In the genomic region with DNA sequence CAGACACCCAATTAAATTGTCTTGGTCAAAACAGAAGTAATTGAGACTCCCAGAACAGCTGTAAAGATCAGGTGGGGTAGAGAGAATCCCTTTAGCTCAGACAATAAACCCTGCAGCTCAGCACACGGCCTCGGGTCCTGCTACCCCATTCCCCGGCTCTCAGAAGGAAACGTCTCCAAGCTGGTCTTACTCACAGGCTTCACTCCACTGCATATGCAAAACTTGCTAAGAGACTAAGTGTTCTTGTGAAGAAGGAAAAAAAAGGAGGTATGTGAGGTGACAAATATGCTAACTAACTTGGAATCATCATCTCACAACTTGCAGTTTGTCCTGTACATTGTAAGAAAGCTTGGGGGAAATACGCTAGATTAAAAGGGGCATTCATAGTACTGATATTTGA, we compare ENCODE assay signal across 8 mouse cellular contexts.
DNase-seq lines count a peak whose midpoint lies in the region; ATAC-seq lines count a peak whose summit lies in the region.
"Had no signal": no experiment of that assay in that cellular context is flagged by ENCODE, and none has a peak within 500 bp of the region (broad histone marks: within the 10 kb centered on the region; RNA-seq: fewer than 3 reads in every experiment).

No protein-coding gene starts in this region.

- no peak for DNase-seq in kidney, adult 9 months
- DNase-seq in midbrain, embryonic 14.5 days = no peak
- DNase-seq in midbrain, embryonic 10.5 days (ENCODE audit: low spot score) = no peak
- no peak for DNase-seq in urinary bladder, adult 18-20 months (ENCODE audit: low spot score in 2 of 2)
- no peak for DNase-seq in heart, postnatal 36 days

- no peaks in the 10 kb centered on the region for H3K27me3 ChIP-seq in kidney, embryonic 15.5 days
- no peaks in the 10 kb centered on the region for H3K27me3 ChIP-seq in midbrain, embryonic 14.5 days (ENCODE audit: control insufficient read depth, insufficient read depth, low read length)
- no peaks in the 10 kb centered on the region for H3K27me3 ChIP-seq in midbrain, embryonic 10.5 days (ENCODE audit: low read depth, poor library complexity, severe bottlenecking)
- H3K27me3 ChIP-seq in midbrain, embryonic 15.5 days (replicated peaks) = no peaks in the 10 kb centered on the region
- H3K27me3 ChIP-seq: forebrain, embryonic 13.5 days had no signal

- 56% methylated on average over 5 of the region's 5 CpGs for whole genome bisulfite sequencing in kidney, embryonic 15.5 days
- 32% methylated on average over 5 of the region's 5 CpGs for WGBS in midbrain, embryonic 14.5 days
- WGBS in midbrain, embryonic 10.5 days = 64% methylated on average over 5 of the region's 5 CpGs
- 43% methylated on average over 5 of the region's 5 CpGs for WGBS in midbrain, embryonic 15.5 days

- H3K4me3 ChIP-seq in kidney, embryonic 15.5 days (replicated peaks) = no peak overlapping the region
- no peak overlapping the region for H3K4me3 ChIP-seq in midbrain, embryonic 14.5 days (replicated peaks; ENCODE audit: low read depth, low read length)
- no peak overlapping the region for H3K4me3 ChIP-seq in midbrain, embryonic 10.5 days
- H3K4me3 ChIP-seq in midbrain, embryonic 15.5 days = no peak overlapping the region

- H3K9ac ChIP-seq in kidney, embryonic 15.5 days = no peak overlapping the region
- no peak overlapping the region for H3K9ac ChIP-seq in midbrain, embryonic 14.5 days (replicated peaks; ENCODE audit: low read length)
- H3K9ac ChIP-seq in midbrain, embryonic 15.5 days = no peak overlapping the region

- ATAC-seq in kidney, embryonic 15.5 days (replicated peaks; ENCODE audit: low FRiP score) = no peak
- no peak; the same call in 1 of the 2 replicates for ATAC-seq in midbrain, embryonic 14.5 days (ENCODE audit: low FRiP score, low TSS enrichment)
- ATAC-seq in midbrain, embryonic 15.5 days (replicated peaks) = 0 out of 2 replicates have a peak, but pooled peaks have one; percentile 18

- peaks cover 22% of the 10 kb centered on the region for H3K4me1 ChIP-seq in kidney, embryonic 15.5 days
- H3K4me1 ChIP-seq in midbrain, embryonic 14.5 days (ENCODE audit: control insufficient read depth, insufficient read depth, low read length) = no peaks in the 10 kb centered on the region
- H3K4me1 ChIP-seq in midbrain, embryonic 10.5 days = peaks cover 26% of the 10 kb centered on the region
- H3K4me1 ChIP-seq in midbrain, embryonic 15.5 days = peaks cover 14% of the 10 kb centered on the region

- no peaks in the 10 kb centered on the region for H3K9me3 ChIP-seq in kidney, embryonic 15.5 days (replicated peaks)
- H3K9me3 ChIP-seq in midbrain, embryonic 14.5 days (ENCODE audit: control insufficient read depth, low read length) = no peaks in the 10 kb centered on the region
- H3K9me3 ChIP-seq in midbrain, embryonic 10.5 days (replicated peaks) = no peaks in the 10 kb centered on the region
- no peaks in the 10 kb centered on the region for H3K9me3 ChIP-seq in midbrain, embryonic 15.5 days
- H3K9me3 ChIP-seq: forebrain, embryonic 13.5 days had no signal

- H3K4me2 ChIP-seq in kidney, embryonic 15.5 days = peak overlapping the region; percentile 59; the same call in 1 of the 2 replicates
- peak overlapping the region; percentile 54 for H3K4me2 ChIP-seq in midbrain, embryonic 14.5 days (ENCODE audit: low read length)
- no peak overlapping the region for H3K4me2 ChIP-seq in midbrain, embryonic 15.5 days

- no peaks in the 10 kb centered on the region for H3K36me3 ChIP-seq in kidney, embryonic 15.5 days
- H3K36me3 ChIP-seq in midbrain, embryonic 14.5 days (ENCODE audit: control insufficient read depth, insufficient read depth, low read length) = no peaks in the 10 kb centered on the region
- no peaks in the 10 kb centered on the region for H3K36me3 ChIP-seq in midbrain, embryonic 10.5 days
- no peaks in the 10 kb centered on the region for H3K36me3 ChIP-seq in midbrain, embryonic 15.5 days (replicated peaks)

- intact Hi-C loops in heart, postnatal 36 days (cut with DNase I) = loop anchor here (5.0 to 10.0 kb wide), 5 partner anchors 141 to 753 kb away; a partner anchor contains a TSS

- H3K27ac ChIP-seq in kidney, embryonic 15.5 days = peak overlapping the region; percentile 96; the same call in 1 of the 2 replicates
- no peak overlapping the region for H3K27ac ChIP-seq in midbrain, embryonic 14.5 days (replicated peaks; ENCODE audit: low read depth, low read length)
- H3K27ac ChIP-seq in midbrain, embryonic 10.5 days (replicated peaks) = no peak overlapping the region
- H3K27ac ChIP-seq in midbrain, embryonic 15.5 days = no peak overlapping the region
- H3K27ac ChIP-seq: forebrain, embryonic 13.5 days had no signal
